In genomic region chr5:14696745-14697144, GRCm38 (mm10) we compare ENCODE assay signal across 15 mouse cellular contexts.
"Had no signal": no experiment of that assay in that cellular context is flagged by ENCODE, and none has a peak within 500 bp of the region (broad histone marks: within the 10 kb centered on the region; RNA-seq: fewer than 3 reads in every experiment).

No protein-coding gene starts in this region.

- H3K9me3 ChIP-seq: neural tube, embryonic 15.5 days; stomach, embryonic 15.5 days had no signal

- H3K4me3 ChIP-seq: neural tube, embryonic 15.5 days; stomach, embryonic 15.5 days had no signal

- DNase-seq: retina, postnatal 1 day; right cerebral cortex, adult 18-20 months; right cerebral cortex, postnatal 14 days; right cerebral cortex, postnatal 25 days; right cerebral cortex, postnatal 4 days; spleen, adult 18-20 months; thymus, adult 18-20 months; thymus, adult 2 months; thymus, postnatal 14 days; thymus, postnatal 25 days; thymus, postnatal 36 days; thymus, postnatal 4 days had no signal

- H3K4me2 ChIP-seq: neural tube, embryonic 15.5 days; stomach, embryonic 15.5 days had no signal

- H3K9ac ChIP-seq: neural tube, embryonic 15.5 days; stomach, embryonic 15.5 days had no signal

- H3K4me1 ChIP-seq: neural tube, embryonic 15.5 days; stomach, embryonic 15.5 days had no signal

- H3K36me3 ChIP-seq: neural tube, embryonic 15.5 days; stomach, embryonic 15.5 days had no signal

- H3K27ac ChIP-seq: neural tube, embryonic 15.5 days; stomach, embryonic 15.5 days; stomach, postnatal 0 days had no signal

- H3K27me3 ChIP-seq: neural tube, embryonic 15.5 days; stomach, embryonic 15.5 days had no signal
